Mouse (Mus musculus) CD4-positive helper T cell, adult 2 months (primary cell): ENCODE data around the gene Apold1.

Experiments
- DNase-seq: peaks from one replicate; pipeline ENCODE4 v3.0.0-alpha.2; 2012; ENCODE audit warnings: low read depth, missing footprints, low spot score

Gene Apold1

GRCm38 (mm10) chr6:135026755-135027154 lies 45.2 kb downstream of the Apold1 start:
- no peak for DNase-seq

GRCm38 (mm10) chr6:135029246-135029645 lies 47.7 kb downstream of the Apold1 start:
- no peak for DNase-seq
